Mouse (Mus musculus) ES-Bruce4 (cell line): ENCODE results near the gene Bbs1.

ENCODE experiments used
- CTCF ChIP-seq: IDR thresholded peaks from one replicate; pipeline ENCODE4 v1.8.1; 2011; ENCODE audit warnings: low read depth, low read length
- EP300 ChIP-seq: IDR thresholded peaks from 2 replicates; pipeline ENCODE4 v1.6.1; 2011; ENCODE audit warnings: low read depth, low read length; ENCODE audit not compliant: insufficient read depth
- POLR2A ChIP-seq: IDR thresholded peaks from one replicate; pipeline ENCODE4 v1.8.1; 2011; ENCODE audit warnings: low read length; ENCODE audit not compliant: insufficient read depth

- TF ChIP-seq CTCF (no peak), EP300 (no peak), POLR2A (no peak)
Observed at GRCm38 (mm10) chr19:4876755-4877154, 29.7 kb downstream of the Bbs1 start.
